Mouse (Mus musculus): ENCODE results near the gene Dnmt3l.

DNA sequence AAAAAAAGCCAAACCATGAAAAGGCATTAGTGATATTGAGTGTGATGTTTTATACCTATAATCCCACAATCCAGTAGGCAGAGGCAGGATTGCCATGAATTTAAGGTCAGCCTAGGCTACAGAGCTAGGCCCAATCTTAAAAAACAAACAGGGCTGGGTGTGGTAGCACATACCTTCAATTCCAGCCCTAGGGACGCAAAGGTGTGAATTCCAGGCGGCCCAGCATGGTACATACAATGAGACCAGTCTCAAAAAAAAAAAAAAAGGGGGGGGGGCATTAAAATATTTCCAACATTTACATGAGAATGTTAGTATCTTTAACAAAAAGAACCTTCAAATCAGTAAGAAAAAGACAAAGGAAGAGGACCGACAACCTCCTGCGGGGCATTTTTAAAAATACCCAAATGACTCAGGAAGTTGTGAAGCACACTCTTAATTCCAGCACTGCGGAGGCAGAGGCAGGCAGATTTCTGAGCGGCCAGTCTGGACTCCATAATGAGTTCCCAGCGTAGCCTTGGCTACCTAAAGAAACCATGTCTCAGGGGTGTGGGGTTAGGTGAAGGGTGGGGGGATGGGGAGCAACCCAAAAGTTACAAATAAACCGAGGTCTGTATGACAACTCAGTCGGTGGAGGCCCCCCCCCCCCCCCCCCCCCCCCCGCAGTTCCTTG lies 6.4 kb downstream of the Dnmt3l start:
- TF ChIP-seq POLR2A (IDR thresholded peaks at IDR 0.05; ENCODE audit: insufficient read depth, low read length) (no peak), CTCF (IDR thresholded peaks at IDR 0.05; ENCODE audit: low read depth, low read length) (no peak)
